Mouse (Mus musculus): ENCODE results near the gene Tmem132b.

Gene Tmem132b

DNA sequence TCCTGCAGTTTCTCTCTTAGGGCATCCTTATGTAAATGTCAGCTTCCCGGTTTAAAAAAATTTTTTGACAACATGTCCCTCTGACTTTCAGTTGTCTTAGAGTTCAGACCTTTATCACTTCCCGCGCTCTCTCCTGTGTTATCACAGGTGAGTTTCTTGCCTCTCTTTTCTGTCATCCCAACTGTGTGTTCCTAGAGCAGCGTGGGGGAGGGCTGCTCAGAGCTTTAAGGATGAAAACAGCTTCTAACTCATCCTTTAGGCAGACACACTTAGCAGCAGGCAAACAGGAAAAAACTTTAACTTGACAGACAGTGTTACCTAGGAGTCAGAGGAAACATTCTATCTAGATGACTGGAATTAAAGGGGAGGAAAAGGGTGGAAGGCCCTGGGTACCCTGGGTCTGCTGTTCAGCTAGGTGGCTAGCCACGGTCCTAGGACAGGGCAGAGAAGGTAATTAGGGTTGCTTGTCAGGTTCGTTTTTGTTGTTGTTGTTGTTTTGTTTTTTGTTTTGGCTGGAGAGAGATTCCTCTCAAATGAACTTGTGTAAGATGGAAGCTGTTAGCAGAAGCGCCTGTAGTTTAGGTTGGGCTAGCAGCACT, 144.6 kb downstream of the Tmem132b start:
- WGBS = 33% methylated on average over 7 of the region's 7 CpGs

DNA sequence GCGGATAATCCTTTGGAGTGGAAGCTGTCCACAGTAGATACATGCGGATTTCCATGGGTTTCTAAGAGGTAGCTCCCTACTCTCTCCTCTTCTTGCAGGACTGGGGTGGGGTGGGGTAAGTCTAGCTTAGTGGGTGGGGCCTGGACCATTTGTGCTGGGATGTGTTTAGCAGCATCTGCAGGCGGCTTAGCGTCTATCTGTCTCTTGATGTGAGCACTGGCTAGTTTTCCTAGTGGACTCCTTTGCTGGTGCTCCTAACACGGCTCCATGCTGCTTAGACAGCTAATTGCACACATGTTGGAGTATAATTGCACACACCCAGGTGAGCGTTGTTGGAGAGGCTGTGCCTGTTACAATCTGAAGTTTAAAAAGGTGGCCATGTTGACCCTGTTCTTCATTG, 149.3 kb downstream of the Tmem132b start:
- WGBS = 80% methylated on average over 6 of the region's 6 CpGs

DNA sequence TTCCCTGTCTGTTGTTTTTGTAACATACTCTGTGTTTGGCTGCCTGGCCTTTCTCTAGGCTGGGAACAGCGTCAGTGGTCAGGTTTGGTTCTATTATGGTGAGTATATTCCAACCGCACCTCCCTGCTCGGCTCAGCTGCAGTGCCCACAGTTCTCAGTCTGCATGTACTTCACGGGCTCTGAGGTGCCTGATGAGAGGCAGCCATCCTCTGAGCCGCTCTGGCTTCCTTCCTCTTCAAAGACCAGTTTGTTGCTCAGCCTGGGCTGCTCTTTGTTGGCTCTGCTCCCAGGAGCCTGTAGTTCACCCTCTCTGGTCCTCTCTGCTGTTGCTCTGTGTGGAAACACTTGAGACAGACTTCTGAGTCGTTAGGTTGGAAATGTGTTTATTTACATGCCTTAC, 151.9 kb downstream of the Tmem132b start:
- WGBS = 24% methylated on average over 6 of the region's 6 CpGs

DNA sequence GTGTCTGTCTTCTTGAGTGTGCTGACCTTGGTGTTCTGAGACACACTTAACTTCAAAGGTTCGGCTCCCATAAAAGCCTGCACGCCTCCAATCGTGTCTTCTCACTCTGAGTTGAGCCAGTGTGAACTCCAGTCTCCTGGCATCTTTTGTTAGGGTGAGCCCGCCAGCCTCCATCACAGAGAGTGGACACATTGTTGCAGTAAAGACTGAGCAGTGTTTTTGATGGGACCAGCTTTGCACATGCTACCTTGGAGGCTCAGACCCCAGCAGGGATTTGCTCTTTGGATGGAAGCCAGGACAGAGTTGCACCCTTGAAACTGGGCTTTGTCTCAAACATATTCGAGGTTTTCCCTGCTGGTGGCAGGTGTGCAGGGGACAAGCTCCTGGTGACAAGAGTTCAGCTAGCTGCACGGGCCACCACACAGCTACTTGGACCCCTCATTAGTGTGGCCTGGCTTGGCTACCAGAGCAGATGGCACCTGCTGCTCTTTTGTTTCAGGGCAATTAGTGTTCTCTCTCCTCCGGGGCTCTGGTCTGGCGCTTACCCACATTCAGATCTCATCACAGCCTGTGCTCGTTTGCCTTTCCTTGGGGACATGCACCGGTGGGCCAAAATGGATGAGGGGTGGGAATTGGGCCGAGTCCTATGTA, 154.2 kb downstream of the Tmem132b start:
- WGBS = 45% methylated on average over 11 of the region's 11 CpGs

DNA sequence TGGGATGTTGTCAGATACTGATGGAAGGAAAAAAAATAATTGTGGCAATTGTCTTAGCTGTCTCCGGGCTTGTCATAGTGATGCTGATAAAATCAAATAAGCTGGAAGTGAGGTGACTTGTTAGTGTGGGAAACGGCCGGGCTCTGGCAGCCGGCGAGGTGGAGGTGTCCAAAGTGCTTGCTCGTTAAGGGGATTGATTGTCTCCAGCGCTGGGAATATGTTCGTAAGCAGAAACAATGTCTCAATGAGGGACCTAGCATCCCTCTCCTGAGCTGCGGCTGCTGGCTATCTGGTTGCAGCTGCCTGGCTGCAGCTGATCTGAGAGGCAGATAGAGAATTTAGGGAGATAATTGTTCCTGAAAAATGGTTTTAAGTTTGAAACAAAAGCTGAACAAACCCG, 161.0 kb downstream of the Tmem132b start:
- WGBS = 50% methylated on average over 10 of the region's 10 CpGs

DNA sequence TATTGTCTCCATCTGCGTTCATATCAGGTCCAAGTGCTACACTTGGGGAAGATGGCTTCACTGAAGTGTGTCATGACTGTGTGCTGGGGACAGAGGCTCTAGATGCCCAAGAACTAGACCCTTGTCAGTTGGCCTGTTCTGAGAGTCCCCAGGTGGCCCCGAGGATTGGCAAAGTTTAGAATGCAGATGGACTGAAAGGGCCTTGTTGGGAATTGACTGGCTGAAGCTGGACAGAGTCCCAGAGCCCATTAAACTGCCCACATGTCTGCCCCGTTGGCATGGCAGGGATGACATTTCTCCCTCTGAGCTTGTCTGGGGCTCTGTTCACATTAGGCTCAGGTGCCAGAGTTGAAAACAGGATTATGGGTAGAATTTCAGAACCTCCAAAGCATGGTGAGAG, 167.8 kb downstream of the Tmem132b start:
- 44% methylated on average over 3 of the region's 3 CpGs for WGBS

DNA sequence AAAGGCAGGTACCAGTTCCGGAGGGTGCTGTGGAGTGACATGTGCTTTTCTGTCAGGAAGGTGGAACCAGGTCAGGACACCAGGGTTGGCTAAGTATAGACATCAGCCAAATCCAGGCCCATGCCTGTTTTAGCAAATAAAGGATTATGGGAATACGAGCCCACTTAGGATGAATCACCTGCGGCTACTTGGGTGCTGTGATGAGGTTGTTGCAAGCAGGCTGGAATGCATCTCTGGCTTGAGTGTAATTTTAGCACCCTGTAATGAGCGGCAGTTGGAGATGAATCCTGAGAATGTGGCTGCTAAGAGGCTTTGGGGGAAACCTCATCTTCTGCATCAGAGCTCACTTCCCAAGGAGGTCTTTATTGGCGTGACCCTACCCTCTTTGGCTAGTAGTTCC, 168.7 kb downstream of the Tmem132b start:
- 44% methylated on average over 5 of the region's 5 CpGs for WGBS

DNA sequence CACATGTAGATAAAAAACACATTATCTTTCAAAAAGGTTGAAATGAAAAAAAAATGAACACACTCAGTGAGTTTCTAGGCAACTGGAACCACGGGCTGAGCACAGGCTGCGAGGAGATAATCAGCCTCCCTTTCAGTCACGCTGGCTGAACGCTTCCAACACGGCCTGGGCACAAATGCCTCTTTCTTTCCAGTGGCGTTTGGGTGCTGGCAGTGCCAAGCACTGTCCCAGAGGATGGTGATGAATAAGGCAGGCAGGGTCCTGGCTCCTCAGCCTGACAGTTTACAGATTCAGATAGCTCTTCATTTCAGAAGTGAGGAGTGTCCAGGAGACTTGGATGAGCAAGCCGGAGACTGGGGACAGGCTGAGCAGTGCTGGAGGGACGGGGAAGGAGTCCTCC, 173.8 kb downstream of the Tmem132b start:
- WGBS = 20% methylated on average over 8 of the region's 8 CpGs

DNA sequence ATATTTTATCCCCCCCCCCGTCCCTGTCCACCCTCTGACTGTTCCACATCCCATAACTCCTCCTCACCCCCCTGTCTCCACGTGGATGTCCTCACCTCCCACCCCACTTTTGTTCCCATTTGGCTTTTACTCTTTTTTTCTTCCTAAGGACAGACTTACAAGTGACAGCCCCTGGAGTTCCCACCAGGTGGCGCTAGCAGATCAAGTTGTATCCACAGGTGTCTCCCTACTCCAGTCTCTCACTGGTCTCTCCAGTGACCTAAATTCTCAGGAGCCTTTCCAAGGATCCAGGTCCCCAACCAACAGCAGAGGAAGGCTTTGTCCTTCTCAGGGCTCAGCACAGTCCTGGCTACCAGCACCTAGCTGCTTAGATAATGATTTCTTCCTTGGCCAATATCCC, 177.6 kb downstream of the Tmem132b start:
- 8% methylated on average over 3 of the region's 3 CpGs for WGBS

DNA sequence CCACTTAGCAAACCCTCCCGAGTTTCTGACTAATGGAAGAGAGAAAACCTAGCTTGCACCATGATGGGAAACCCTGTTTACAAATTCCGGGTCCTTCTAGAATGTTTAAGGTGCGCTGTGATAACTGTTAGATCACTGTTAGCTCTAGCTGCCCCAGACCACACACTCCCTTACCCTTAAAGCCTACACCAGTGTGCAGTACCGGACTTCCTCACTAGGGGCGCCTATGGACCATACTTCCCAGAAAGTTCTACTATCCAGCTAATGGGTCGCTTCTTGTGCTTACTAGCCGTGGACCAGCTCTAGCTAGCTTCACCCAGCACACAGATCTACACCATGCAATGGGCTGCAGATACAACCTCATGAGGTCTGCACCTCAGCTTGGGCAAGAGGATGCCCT, 195.2 kb downstream of the Tmem132b start:
- WGBS = 83% methylated on average over 7 of the region's 7 CpGs

DNA sequence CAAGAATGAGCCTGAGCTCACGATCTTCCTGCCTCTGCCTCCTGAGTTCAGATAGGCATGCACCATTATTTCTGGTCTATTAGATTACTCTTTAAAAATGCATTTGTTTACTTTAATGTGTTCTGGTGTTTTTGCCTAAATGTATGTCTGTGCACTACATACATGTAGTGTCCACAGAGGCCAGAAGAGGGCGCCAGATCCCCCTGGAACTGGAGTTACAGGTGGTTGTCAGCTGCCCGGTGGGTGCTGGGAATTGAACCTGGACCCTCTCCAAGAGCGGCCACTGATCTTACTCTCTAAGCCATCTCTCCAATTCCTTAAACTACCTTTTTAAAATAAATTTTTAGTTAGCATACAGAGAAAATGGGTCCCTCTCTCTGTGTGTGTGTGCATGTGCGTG, 195.9 kb downstream of the Tmem132b start:
- 78% methylated on average over 5 of the region's 5 CpGs for WGBS

DNA sequence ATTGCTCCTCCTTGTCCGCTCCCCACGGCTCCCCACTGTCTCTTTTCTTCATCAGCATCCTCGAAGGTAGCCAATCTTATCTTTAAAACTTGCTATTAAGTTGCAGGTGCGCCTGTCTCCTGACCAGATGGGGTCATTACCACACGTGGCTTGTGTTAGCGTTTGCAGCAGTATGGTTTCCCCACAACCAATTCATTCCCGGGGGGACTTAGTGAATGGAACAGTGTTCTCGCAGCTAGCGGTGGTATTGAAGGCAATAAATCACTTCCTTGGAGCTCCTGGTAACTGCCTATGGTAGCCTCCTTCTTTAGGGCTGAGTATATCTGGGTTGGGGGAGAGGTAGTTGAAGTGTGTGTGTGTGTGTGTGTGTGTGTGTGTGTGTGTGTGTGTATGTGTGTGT, 196.4 kb downstream of the Tmem132b start:
- WGBS = 71% methylated on average over 9 of the region's 9 CpGs

DNA sequence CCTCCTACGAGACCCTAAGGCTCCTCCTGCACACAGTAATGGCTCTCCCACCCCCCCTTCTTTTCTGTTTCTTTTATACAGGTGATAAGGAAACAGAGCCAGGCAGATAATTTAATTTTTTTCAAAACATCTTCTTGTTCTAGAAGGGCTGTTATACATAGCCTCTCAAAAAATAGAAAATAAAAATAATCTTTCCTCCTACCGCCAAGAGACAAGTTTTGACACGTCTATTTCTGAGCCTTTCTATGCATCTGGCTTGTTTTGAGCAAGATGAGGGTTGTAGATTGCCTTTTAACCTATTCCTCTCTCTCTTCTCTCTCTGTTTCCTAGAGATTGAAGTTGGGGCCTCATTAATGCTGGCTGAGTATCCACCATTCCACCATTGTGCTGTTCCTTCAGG, 196.9 kb downstream of the Tmem132b start:
- WGBS = 39% methylated on average over 3 of the region's 3 CpGs

DNA sequence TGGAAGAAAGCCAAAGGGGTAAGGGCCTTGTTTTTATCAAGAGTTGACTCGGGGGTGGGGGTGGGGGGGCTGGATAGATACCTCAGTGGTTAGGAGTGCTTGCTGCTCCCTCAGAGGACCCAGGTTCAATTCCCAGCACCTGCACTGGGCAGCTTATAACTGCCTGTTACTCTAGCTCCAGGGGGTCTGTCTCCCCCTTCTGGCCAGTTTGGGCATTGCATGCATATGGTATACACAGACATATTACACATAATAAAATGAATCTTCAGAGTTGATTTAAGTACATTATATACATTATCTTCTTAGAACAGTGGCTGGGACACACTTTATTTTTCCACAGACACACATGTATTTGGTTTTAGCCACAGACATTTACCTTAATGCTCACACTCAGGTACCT, 202.2 kb downstream of the Tmem132b start:
- 86% methylated on average over 1 of the region's 1 CpGs for WGBS

DNA sequence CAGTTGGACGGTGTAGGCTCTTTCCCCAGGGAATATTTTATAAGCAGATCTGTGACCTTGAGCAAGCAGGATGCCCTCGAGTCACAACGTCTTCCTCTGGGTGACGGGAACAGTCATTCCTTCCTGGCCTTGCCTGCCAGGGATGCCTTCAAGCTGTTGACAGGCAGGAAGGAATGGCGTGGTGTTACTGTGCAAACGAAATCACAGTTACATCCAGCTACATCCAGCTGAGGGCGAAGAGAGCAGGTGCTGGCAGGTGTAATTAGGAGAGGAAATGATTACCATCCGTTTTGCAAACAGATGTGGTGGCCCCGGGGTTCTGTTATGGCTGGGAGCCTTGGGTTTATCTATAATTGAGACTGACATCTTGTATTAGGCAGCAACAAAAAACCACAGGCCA, 205.5 kb downstream of the Tmem132b start:
- 63% methylated on average over 9 of the region's 9 CpGs for WGBS

DNA sequence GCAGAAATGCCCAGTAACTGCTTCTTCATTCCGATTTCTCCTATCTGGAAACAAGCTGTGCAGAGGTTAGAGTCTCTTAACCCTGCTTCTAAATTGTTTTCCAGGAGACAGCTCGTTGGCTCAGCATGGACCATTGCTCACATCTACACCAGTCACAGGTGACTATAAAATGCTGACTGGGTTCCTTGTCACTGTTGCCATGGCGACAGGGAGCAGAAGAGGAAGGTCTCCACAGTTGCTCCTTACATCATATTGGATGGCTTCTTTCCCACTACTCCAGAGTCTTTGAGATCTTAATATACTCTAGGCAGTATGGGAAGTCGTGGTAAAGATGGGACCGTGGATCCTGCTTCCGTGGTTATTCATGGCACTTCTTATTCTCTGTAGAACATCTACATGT, 211.9 kb downstream of the Tmem132b start:
- 56% methylated on average over 6 of the region's 6 CpGs for WGBS

DNA sequence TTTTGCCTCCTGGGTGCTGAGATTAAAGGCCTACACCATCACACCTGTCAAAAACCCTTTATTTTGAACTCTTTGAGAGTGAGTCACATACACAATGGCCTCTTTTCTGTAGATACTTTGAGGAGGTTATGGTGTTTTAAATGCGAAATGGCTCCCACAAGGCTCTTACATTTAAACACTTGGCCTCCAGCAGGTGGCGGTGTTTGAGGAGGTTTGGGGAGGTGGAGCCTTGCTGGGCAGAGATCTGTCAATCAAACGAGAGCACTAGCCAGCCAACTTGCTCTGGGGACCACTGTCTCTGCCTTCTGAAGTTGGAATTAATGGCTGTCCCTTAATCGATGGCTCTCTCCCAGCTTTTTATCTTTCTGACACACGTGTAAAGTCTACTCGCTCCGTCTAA, 214.2 kb downstream of the Tmem132b start:
- WGBS = 72% methylated on average over 7 of the region's 7 CpGs

DNA sequence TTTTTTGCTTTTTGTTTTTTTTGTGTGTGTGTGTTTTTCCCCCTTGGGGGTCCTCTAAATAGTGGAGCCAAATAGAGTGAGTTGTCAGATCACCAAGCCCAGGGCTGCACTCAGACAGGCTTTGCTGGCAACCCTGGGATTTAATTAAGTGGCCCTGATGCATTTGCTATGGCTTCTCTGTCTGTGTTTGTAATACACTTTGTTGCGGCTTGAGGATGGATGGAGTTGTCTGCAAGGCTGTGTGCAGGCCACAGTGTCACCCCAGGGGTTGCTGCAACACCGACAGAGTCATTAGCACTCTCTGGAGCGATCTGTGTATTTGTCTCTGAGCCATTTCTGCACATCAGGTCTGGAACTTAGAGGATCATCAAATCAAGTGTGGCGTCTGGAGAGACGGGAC, 219.9 kb downstream of the Tmem132b start:
- 45% methylated on average over 5 of the region's 5 CpGs for WGBS

DNA sequence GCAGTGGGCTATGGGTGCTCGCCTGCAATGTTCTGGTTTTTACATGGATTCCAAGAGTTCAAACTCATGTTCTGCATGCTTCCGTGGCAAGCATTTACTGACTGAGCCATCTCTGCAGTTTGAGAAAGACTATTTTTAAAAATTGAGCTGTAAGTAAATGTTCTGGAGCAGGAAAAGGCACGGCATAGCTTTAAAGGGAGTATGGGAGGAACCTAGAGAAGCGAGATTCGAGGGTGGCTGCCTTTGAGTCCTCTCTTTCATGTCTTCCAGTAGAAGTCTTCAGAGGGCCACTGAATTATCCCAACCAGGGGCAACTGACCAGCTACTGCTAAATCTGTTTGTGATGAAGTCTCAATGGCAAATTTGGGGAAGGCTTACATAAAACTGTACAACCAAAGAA, 221.0 kb downstream of the Tmem132b start:
- WGBS = 46% methylated on average over 5 of the region's 5 CpGs

DNA sequence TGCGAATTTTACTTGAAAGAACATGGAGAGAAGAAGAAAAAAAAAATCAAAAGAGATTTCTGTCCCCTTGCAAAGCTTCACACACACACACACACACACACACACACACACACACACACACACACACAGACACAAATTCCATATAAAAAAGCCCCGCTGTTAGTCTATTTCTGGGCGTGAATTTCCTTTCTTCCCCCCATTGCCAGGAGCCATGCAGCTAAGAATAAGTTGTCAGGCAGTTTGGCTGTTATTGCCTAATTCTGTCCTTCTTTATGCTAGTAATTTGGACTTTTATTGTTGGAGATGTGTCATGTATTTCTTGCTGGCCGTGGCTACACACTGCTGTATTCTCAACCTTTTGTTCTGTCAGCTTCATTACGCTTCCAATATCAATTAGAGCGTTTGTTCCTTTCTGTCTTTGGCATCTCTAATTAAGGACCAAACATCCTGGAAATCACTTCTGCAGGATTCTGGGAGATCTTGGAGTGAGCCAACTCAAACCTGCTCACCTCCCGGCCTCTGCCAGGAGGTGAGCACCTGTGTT, 225.5 kb downstream of the Tmem132b start:
- 40% methylated on average over 7 of the region's 7 CpGs for WGBS

DNA sequence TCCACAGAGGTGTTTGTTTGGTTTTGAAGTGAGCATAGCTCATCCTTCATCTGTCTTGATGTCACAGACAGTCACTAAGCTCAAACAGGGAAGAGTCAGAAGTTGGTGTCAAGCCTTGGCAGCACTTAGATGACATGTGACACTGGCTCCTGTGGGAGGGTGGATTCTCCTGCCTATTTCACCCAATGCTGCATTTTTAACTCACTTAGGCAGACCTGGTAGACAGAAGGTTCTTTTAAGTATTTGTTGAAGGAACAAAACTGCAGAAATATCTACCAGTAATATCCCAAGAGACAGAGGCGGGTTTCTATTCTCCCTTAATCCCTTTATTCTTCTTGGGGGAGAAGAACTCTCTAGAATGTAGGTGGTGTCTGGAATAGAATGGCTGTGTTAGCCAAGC, 226.9 kb downstream of the Tmem132b start:
- 55% methylated on average over 1 of the region's 1 CpGs for WGBS

DNA sequence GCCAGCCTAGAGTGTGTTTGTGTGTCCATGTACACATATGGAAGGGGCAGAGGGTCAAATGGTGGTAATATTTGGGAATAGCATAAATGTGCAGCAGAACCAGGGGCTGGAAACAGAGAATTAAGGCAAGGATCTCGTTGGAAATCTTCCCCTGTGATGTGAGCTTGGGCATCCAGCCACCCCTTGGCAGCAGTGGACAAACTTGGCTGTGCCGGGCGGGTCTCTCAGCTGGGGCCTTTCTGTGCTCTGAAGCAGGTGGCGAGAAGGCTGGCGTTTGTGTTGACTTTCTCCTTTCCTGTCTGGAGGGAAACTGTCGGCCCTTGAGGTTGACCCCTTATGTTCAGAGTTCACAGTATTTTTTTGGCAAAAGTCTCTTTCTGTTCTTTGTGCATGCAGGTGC, 235.4 kb downstream of the Tmem132b start:
- 26% methylated on average over 6 of the region's 6 CpGs for WGBS

DNA sequence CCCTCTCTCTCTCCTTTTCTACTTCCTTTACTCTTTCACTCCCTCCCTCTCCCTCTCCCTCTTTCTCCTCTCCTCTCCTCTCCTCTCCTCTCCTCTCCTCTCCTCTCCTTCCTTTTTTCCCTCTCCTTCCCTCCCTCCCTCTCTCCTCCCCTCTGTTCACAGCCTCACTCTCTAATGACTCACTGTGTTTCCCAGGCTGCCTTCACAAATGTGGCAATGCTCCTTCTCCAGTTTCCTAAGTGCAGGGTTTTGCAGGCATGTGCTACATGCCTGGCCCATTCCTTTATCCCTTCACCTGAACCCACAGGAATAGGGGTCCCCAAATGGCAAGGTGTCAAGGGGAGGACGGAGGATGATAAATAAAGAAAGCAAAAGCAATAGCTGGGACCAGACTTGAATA, 236.4 kb downstream of the Tmem132b start:
- 51% methylated on average over 1 of the region's 1 CpGs for WGBS

DNA sequence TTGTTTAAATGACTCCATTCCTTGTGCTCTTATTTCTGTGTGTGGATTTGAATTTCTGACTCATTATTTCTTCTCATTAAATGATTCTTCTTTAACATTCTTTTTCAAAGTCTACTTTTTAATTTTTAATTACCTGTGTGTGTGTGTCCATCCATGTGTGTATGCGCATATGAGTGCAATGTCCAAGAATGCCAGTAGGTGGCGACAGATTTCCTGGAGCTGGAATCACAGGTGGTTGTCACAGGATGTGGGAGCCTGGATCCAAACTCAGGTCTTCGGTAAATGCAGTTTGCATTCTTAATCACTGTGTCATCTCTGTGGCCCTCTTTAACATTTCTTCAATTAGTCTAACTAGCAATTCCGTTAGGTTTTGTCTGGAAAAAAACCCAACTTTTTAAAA, 240.7 kb downstream of the Tmem132b start:
- 81% methylated on average over 4 of the region's 4 CpGs for WGBS
